In the genomic region with DNA sequence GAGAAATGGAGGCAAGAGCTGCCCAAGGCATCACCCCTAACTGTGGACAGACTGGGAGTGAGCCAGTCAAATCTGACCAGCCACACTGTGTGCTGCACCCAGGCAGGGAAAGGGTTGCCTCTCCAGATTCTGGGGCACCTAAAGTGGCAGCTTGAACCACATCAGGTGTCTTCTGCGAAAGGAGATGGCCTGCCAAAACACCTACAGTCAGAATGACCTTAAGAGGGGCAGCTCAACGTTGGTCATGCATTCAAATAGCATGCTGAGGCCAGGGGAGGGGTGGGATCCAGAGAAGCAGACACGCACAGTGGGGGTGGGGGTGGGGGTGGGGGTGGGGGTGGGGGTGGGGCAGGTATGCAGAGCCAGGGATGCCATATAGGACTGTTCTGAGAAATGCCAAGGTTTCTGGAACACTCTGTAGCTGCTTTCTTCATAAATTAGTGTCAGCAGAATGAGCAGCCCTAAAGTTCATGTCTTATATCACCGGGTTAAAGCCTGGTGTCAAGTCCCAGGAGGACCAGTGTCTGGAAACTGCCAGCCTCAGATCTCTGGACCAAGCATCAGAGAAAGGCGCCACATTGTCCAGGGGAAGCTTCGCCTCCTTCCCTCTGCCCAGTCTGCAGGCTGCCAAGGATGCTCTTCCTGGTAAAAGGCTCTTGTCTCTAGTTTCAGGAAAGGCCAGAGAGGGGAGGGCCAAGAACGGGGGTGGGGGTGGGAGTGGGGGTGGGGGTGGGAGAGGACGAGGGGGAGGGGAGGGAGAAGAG, we compare ENCODE assay signal across 21 mouse cellular contexts.
A peak's percentile ranks its signal among the peaks of the same experiment; 100 is the strongest.
DNase-seq lines count a peak whose midpoint lies in the region; ATAC-seq and TF ChIP-seq lines count a peak whose summit lies in the region.
"Had no signal": no experiment of that assay in that cellular context is flagged by ENCODE, and none has a peak within 500 bp of the region (broad histone marks: within the 10 kb centered on the region; RNA-seq: fewer than 3 reads in every experiment).

No protein-coding gene starts in this region.

- H3K4me2 ChIP-seq in hindbrain, postnatal 0 days (ENCODE audit: low read depth, low read length), result no peak overlapping the region
- H3K4me2 ChIP-seq in hindbrain, embryonic 14.5 days (replicated peaks), result no peak overlapping the region
- H3K4me2 ChIP-seq: forebrain, embryonic 12.5 days; intestine, embryonic 15.5 days; liver, embryonic 13.5 days; midbrain, embryonic 13.5 days had no signal

- H3K9ac ChIP-seq in hindbrain, postnatal 0 days (replicated peaks; ENCODE audit: low read length), result no peak overlapping the region
- no peak overlapping the region for H3K9ac ChIP-seq in hindbrain, embryonic 14.5 days
- H3K9ac ChIP-seq: forebrain, embryonic 12.5 days; intestine, embryonic 15.5 days; liver, embryonic 13.5 days; midbrain, embryonic 13.5 days had no signal

- WGBS in hindbrain, postnatal 0 days, result 53% methylated on average over 8 of the region's 8 CpGs
- WGBS in hindbrain, embryonic 14.5 days, result 56% methylated on average over 8 of the region's 8 CpGs
- 60% methylated on average over 8 of the region's 8 CpGs for WGBS in forebrain, embryonic 10.5 days

- intact Hi-C loops in left cerebral cortex, postnatal 4 days (cut with DNase I), result no loop called here

- H3K9me3 ChIP-seq in hindbrain, postnatal 0 days (ENCODE audit: low read length), result no peaks in the 10 kb centered on the region
- H3K9me3 ChIP-seq in hindbrain, embryonic 14.5 days (ENCODE audit: control insufficient read depth, low read length), result no peaks in the 10 kb centered on the region
- peaks cover 5% of the 10 kb centered on the region; the same call in 1 of the 2 replicates for H3K9me3 ChIP-seq in forebrain, embryonic 10.5 days
- H3K9me3 ChIP-seq: heart, embryonic 10.5 days; intestine, embryonic 15.5 days; liver, embryonic 13.5 days; midbrain, embryonic 13.5 days had no signal

- peak overlapping the region; percentile 36; the same call in 1 of the 2 replicates for H3K27ac ChIP-seq in hindbrain, postnatal 0 days
- no peak overlapping the region for H3K27ac ChIP-seq in hindbrain, embryonic 14.5 days
- no peak overlapping the region for H3K27ac ChIP-seq in forebrain, embryonic 10.5 days
- H3K27ac ChIP-seq: forebrain, embryonic 12.5 days; heart, embryonic 10.5 days; intestine, embryonic 15.5 days; layer of hippocampus, adult 2 months; liver, embryonic 13.5 days; midbrain, embryonic 13.5 days had no signal

- no peak overlapping the region for H3K4me3 ChIP-seq in hindbrain, postnatal 0 days (ENCODE audit: low read length)
- no peak overlapping the region for H3K4me3 ChIP-seq in hindbrain, embryonic 14.5 days (replicated peaks; ENCODE audit: low read length)
- no peak overlapping the region for H3K4me3 ChIP-seq in forebrain, embryonic 10.5 days
- H3K4me3 ChIP-seq: forebrain, embryonic 12.5 days; heart, embryonic 10.5 days; intestine, embryonic 15.5 days; layer of hippocampus, adult 2 months; liver, embryonic 13.5 days; megakaryocyte, embryonic 14.5 days; midbrain, embryonic 13.5 days had no signal

- no peaks in the 10 kb centered on the region for H3K27me3 ChIP-seq in hindbrain, postnatal 0 days (ENCODE audit: insufficient read depth, low read length)
- H3K27me3 ChIP-seq in hindbrain, embryonic 14.5 days (ENCODE audit: control insufficient read depth, insufficient read depth, low read length), result no peaks in the 10 kb centered on the region
- H3K27me3 ChIP-seq in forebrain, embryonic 10.5 days (ENCODE audit: poor library complexity, severe bottlenecking), result peaks cover 18% of the 10 kb centered on the region; the same call in 1 of the 2 replicates
- H3K27me3 ChIP-seq: intestine, embryonic 15.5 days; liver, embryonic 13.5 days; megakaryocyte, embryonic 14.5 days had no signal

- H3K36me3 ChIP-seq in hindbrain, postnatal 0 days (ENCODE audit: insufficient read depth, low read length), result no peaks in the 10 kb centered on the region
- H3K36me3 ChIP-seq in hindbrain, embryonic 14.5 days (replicated peaks; ENCODE audit: control insufficient read depth, insufficient read depth), result no peaks in the 10 kb centered on the region
- peaks cover 4% of the 10 kb centered on the region for H3K36me3 ChIP-seq in forebrain, embryonic 10.5 days (replicated peaks)
- H3K36me3 ChIP-seq: liver, embryonic 13.5 days; midbrain, embryonic 13.5 days had no signal

- no peak for TF ChIP-seq CTCF in hindbrain, postnatal 0 days (IDR thresholded peaks at IDR 0.05; ENCODE audit: low read depth)

- no peaks in the 10 kb centered on the region; the same call in 1 of the 2 replicates for H3K4me1 ChIP-seq in hindbrain, postnatal 0 days (ENCODE audit: insufficient read depth, low read length)
- H3K4me1 ChIP-seq in hindbrain, embryonic 14.5 days (replicated peaks; ENCODE audit: control insufficient read depth, insufficient read depth, low read length), result peaks cover 9% of the 10 kb centered on the region; the same call in 1 of the 2 replicates
- H3K4me1 ChIP-seq in forebrain, embryonic 10.5 days, result peaks cover 52% of the 10 kb centered on the region
- H3K4me1 ChIP-seq: intestine, embryonic 15.5 days; liver, embryonic 13.5 days; megakaryocyte, embryonic 14.5 days had no signal

- ATAC-seq in hindbrain, postnatal 0 days, result peak; percentile 50
- no peak for ATAC-seq in hindbrain, embryonic 14.5 days (ENCODE audit: low FRiP score)
- ATAC-seq: activated CD4-positive, CD25-positive, alpha-beta regulatory T cell, adult 4 months; intestine, embryonic 15.5 days; midbrain, embryonic 13.5 days had no signal

- DNase-seq in embryo, embryonic 10 days (ENCODE audit: low spot score), result peak; percentile 18
- DNase-seq in embryo, embryonic 10.5 days (ENCODE audit: low spot score), result no peak
- DNase-seq in hindbrain, postnatal 0 days (ENCODE audit: low spot score), result no peak
- no peak for DNase-seq in hindbrain, embryonic 14.5 days (ENCODE audit: low spot score)
- peak; percentile 40 for DNase-seq in left cerebral cortex, postnatal 4 days
- no peak for DNase-seq in left cerebral cortex, adult 11 months (ENCODE audit: low spot score)
- no peak for DNase-seq in forebrain, embryonic 10.5 days (ENCODE audit: extremely low spot score, low spot score)
- DNase-seq: adrenal gland, adult 8-10 months; kidney, postnatal 14 days; liver, embryonic 13.5 days; lung, adult 2 months; lung, postnatal 36 days; thymus, adult 18-20 months; thymus, postnatal 36 days had no signal

Comparison
In these comparisons a context has a peak if more than half of its experiments do, and no peak if none do; other contexts are left out.
1. DNase-seq: peak in embryo, embryonic 10 days (single experiment) and left cerebral cortex, postnatal 4 days (single experiment); none in embryo, embryonic 10.5 days (single experiment), hindbrain, postnatal 0 days (single experiment), hindbrain, embryonic 14.5 days (single experiment), left cerebral cortex, adult 11 months (single experiment) and forebrain, embryonic 10.5 days (single experiment).